Mouse (Mus musculus) hindbrain, postnatal 0 days (tissue): ENCODE data around the gene B4galt4. TPM values are rescaled to one million over a fixed set of nuclear protein-coding genes. Genes with fewer than 3 reads are reported as not detected.

Experiments used
- ATAC-seq: fragments of 200-750 bp; cut with Nextera tagmentation; 2 replicates; pipeline ENCODE4 v1.8.0; 2017; ENCODE audit warnings: mild to moderate bottlenecking, moderate TSS enrichment, moderate library complexity
- DNase-seq: peaks from one replicate; pipeline ENCODE4 v3.0.0-alpha.2; 2015; ENCODE audit warnings: low spot score
- H3K27ac ChIP-seq: fragments of 300-500 bp; sonication (generic); 2 replicates; pipeline ENCODE4 v1.5.1; 2014; ENCODE audit warnings: mild to moderate bottlenecking
- H3K27me3 ChIP-seq: fragments of 300-500 bp; sonication (generic); 2 replicates; pipeline ENCODE4 v1.6.1; 2014; ENCODE audit warnings: low read length, mixed read lengths; ENCODE audit not compliant: insufficient read depth
- H3K36me3 ChIP-seq: fragments of 300-500 bp; sonication (generic); 2 replicates; pipeline ENCODE4 v1.6.1; 2014; ENCODE audit warnings: low read length, mixed read lengths; ENCODE audit not compliant: insufficient read depth
- H3K4me1 ChIP-seq: fragments of 300-500 bp; sonication (generic); 2 replicates; pipeline ENCODE4 v1.6.1; 2014; ENCODE audit warnings: antibody characterized with exemption, low read length, mixed read lengths; ENCODE audit not compliant: insufficient read depth
- H3K4me2 ChIP-seq: fragments of 300-500 bp; sonication (generic); 2 replicates; pipeline ENCODE4 v1.6.1; 2014; ENCODE audit warnings: low read depth, mild to moderate bottlenecking, low read length, moderate library complexity, mixed read lengths
- H3K4me3 ChIP-seq: fragments of 300-500 bp; sonication (generic); 2 replicates; pipeline ENCODE4 v1.5.1; 2014; ENCODE audit warnings: low read length
- H3K9ac ChIP-seq: fragments of 300-500 bp; sonication (generic); replicated peaks from 2 replicates; pipeline ENCODE4 v1.6.1; 2014; ENCODE audit warnings: mild to moderate bottlenecking, low read length, moderate library complexity, mixed read lengths
- H3K9me3 ChIP-seq: fragments of 300-500 bp; sonication (generic); 2 replicates; pipeline ENCODE4 v1.6.1; 2016; ENCODE audit warnings: low read length, mixed read lengths
- CTCF ChIP-seq: IDR thresholded peaks from 2 replicates; pipeline ENCODE4 v1.5.1; 2016; ENCODE audit warnings: antibody characterized with exemption, control low read depth, low read depth
- WGBS: fragments of 180-500 bp; shearing (Covaris S2); extraction: QIAGEN DNeasy Blood & Tissue Kit; methylation state at CpG from one replicate; pipeline ENCODE4 v1.1.7; 2014; 5-methylcytosine and 5-hydroxymethylcytosine counted together
- polyA plus RNA-seq: library from polyadenylated mRNA; unstranded; fragments of >200 nt; fragmentation: Nextera tagmentation; extraction: Ambion mirVana; gene quantifications from 2 replicates; pipeline ENCODE4 v1.2.1, GENCODE M21; 2015
- total RNA-seq: library from RNA; depleted of rRNA; stranded (reverse); fragments of >200 nt; gene quantifications from 2 replicates; pipeline ENCODE4 v1.2.3, GENCODE M21; 2014; rRNA removed

B4galt4 gene
- total RNA-seq (25.8 and 31.6 TPM in 2 replicates), polyA plus RNA-seq (30.2 and 31.7 TPM in 2 replicates)

DNA sequence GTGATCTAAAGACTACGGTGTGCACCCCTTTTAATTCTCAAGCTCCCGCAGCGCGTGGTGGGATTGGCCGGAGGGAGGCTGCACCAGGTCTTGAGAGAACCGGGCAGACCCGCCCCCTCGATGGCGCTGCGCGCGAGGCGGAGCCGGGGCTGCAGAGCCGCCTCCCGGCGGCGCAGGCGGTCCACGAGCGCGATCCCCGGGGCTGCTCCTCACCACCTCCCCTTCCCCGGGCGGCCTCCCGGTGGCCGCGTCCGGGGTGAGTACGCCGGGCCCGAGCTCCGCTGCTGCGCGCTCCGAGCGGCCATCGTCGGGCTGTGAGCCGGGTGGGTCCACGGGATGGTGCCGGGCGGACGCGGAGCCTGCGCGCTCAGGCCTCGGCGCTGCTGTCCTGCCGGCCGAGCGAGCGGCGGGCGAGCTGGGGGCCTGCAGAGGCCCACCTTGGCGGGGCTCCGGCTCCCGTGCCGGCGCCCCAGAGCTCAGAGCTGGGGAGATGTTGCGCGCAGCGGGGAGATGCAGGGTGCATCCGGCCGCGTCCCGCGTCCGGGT is at the start of gene B4galt4:
TSS of gene B4galt4 (plus strand) at position 152 of the 546 bp plus-strand sequence.
- Histone ChIP-seq H3K9me3 (no peaks in the 10 kb centered on the region), H3K4me1 (no peaks in the 10 kb centered on the region), H3K9ac (peak within 1 kb of the TSS; percentile 74), H3K4me3 (peak within 1 kb of the TSS; percentile 88), H3K4me2 (peak within 1 kb of the TSS; percentile 89), H3K36me3 (no peaks in the 10 kb centered on the region), H3K27me3 (no peaks in the 10 kb centered on the region), H3K27ac (peak within 1 kb of the TSS; percentile 79)
- WGBS, result under 1% methylated on average over 63 of the region's 69 CpGs
- DNase-seq, result peak; percentile 82
- no peak for TF ChIP-seq CTCF
- peak; percentile 95 for ATAC-seq

DNA sequence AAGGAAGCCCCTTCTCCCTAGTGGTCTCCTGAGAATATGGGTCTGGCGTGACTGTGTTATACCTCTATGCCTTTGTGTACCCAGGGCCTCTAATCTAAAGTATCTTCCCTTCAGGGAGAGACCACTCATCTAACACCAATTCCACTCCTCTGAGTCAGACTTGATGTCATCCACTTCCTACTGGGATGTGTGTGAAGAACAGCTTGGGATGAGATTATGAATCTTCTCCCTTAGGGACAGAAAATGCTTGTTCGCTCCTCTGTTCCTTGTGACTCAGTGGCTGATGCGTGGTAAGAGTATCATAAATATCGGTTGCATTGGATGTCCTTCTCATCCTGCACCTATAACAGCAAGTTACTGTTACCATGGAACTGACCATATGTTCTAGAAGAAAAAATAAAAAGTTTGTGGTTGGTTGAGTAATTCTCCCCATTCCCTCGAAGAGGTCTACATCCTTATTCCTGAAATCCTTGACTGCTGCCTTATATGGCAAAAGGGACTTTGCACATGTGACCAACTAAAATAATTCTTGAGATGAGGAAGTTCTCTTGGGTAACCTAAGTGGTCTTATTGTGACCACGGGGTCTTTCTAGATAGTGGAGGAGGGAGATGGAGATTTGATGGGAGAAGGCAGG is 47.0 kb upstream of the B4galt4 start:
- WGBS, result 94% methylated on average over 6 of the region's 6 CpGs

DNA sequence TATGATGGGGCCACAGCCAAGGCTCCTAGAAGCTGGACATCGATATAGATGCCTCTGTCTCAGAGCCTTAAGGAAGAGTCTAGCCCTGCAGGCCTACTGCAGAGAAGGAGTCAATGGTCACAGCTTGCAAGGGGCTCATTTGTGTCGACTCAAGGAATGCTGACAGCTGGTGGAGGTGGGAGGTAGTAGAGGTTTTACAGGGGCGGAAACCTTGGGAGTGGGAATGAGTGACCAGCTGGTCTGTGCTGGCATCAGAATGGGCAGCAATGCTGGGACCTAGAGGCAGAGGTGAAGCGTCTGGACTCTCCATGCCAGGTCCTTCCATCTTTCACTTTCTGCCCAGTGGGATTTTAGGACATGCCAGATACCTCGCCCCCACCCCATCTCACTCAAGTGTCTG is 46.5 kb upstream of the B4galt4 start:
- 78% methylated on average over 5 of the region's 5 CpGs for WGBS
- Histone ChIP-seq H3K4me2 (no peak overlapping the region), H3K27ac (no peak overlapping the region), H3K9me3 (no peaks in the 10 kb centered on the region), H3K4me3 (no peak overlapping the region), H3K4me1 (no peaks in the 10 kb centered on the region), H3K9ac (no peak overlapping the region), H3K36me3 (no peaks in the 10 kb centered on the region), H3K27me3 (no peaks in the 10 kb centered on the region)
- ATAC-seq, result no peak
- no peak for TF ChIP-seq CTCF
- no peak for DNase-seq

More for the DNA sequence above, 47.0 kb upstream of the B4galt4 start:
- no peaks in the 10 kb centered on the region for H3K4me1 ChIP-seq
- DNase-seq (no peak), ATAC-seq (no peak)
- H3K9ac ChIP-seq, result no peak overlapping the region
- H3K27me3 ChIP-seq, result no peaks in the 10 kb centered on the region
- H3K36me3 ChIP-seq, result no peaks in the 10 kb centered on the region
- TF ChIP-seq CTCF, result no peak
- H3K4me2 ChIP-seq, result no peak overlapping the region
- no peak overlapping the region for H3K27ac ChIP-seq
- no peak overlapping the region for H3K4me3 ChIP-seq
- no peaks in the 10 kb centered on the region for H3K9me3 ChIP-seq

DNA sequence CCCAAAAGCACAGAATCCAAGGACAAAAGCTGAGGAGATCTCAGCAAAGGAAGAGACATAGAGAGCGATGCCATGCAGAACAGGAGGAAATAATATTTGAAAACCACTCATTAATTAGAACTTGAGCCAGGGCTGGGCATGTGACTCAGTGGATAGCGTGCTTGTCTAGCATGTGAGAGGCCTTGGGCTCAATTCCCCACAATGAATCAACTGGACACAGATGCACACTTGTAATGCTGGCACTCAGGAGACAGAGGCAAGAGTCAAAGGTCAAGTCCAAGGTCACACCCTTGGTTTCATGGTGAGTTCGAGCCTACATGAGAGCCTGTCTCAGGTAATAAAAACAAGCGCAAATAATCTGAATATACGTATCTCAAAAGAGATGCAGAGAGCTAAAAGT is 44.5 kb upstream of the B4galt4 start:
- no peak overlapping the region for H3K27ac ChIP-seq
- ATAC-seq, result no peak
- H3K9me3 ChIP-seq, result no peaks in the 10 kb centered on the region
- DNase-seq, result no peak
- H3K36me3 ChIP-seq, result no peaks in the 10 kb centered on the region
- H3K4me2 ChIP-seq, result no peak overlapping the region
- no peaks in the 10 kb centered on the region for H3K27me3 ChIP-seq
- peaks cover 4% of the 10 kb centered on the region; the same call in 1 of the 2 replicates for H3K4me1 ChIP-seq
- no peak overlapping the region for H3K4me3 ChIP-seq
- 91% methylated on average over 5 of the region's 5 CpGs for WGBS
- no peak for TF ChIP-seq CTCF
- no peak overlapping the region for H3K9ac ChIP-seq

DNA sequence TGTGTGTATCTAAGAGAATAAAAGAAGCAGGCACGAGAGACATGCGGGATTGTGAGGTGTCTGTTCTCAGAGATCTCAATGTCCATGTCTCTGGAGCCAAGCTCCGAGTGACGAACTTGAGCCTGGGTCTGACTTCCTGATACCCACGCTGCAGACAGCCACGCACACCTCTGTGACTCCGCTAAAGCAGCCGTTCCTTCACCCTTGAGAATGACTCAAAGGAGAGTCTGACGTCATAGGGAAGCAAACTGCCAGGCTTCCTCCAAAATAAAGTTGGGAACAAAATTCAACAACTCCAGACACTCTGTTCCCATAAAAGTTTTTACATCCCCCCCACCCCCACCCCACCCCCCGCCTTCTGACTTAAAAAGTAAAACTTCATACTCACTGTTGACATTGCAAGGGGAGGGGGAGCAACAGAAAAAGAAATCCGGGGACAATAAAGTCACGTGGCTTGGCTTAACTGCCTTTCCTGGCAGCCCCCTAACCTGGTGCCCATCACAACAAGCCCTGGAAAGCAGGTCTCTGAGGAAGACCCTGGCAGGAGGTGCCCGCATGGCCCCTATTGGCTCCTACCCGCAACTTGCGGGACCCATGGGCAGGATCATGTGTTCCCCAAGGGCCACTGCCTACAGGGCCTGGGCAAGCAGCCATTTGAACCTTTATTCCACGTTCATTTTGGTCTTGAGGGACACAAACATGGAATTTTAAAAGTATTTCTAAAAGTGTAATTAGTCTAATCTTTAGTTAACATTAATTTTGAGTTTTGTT is 41.5 kb upstream of the B4galt4 start:
- WGBS, result 79% methylated on average over 16 of the region's 16 CpGs

DNA sequence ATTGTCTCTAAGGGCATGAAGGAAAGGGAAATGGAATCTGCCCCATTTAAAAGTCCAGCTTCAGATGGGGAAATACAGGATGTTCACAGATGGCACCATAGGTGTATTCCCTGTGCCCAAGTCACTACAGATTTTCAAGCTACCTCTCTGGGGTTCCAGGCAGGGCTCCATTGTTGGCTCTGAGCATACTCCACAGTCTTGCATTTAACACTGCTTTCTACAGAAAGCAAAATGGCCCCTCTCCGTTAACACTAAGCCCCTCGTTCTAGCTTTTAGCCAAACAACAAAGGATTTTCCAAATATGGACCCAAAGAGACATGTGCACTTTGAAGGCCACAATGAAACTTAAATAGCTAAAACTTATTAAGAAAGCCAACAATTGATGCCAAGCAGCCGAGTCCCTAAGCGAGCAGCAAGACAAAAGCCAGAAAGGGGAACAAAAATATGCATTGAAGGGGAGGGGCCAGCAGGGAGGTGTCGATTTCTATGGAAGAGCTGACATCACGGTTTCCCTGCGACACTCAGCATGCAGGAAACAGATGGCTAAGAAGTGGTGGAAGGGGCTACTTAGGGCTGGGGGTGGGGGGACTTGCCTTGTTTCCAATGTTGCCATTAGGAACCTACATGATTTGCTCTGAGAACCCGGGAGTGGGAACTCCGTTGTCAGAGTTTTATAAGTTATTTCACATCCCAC is 40.4 kb upstream of the B4galt4 start:
- ATAC-seq, result 0 out of 2 replicates have a peak, but pooled peaks have one; percentile 35
- Histone ChIP-seq H3K9me3 (no peaks in the 10 kb centered on the region), H3K9ac (no peak overlapping the region), H3K4me2 (peak overlapping the region; percentile 30; the same call in 1 of the 2 replicates), H3K4me3 (no peak overlapping the region), H3K27me3 (no peaks in the 10 kb centered on the region), H3K27ac (peak overlapping the region; percentile 43; the same call in 1 of the 2 replicates), H3K36me3 (no peaks in the 10 kb centered on the region), H3K4me1 (peaks cover 4% of the 10 kb centered on the region; the same call in 1 of the 2 replicates)
- peak; percentile 38 for DNase-seq
- 25% methylated on average over 9 of the region's 9 CpGs for WGBS
- TF ChIP-seq CTCF, result no peak

More for the DNA sequence above, 41.5 kb upstream of the B4galt4 start:
- ATAC-seq, result no peak
- Histone ChIP-seq H3K4me1 (peaks cover 4% of the 10 kb centered on the region; the same call in 1 of the 2 replicates), H3K9me3 (no peaks in the 10 kb centered on the region), H3K36me3 (no peaks in the 10 kb centered on the region), H3K4me2 (no peak overlapping the region), H3K27ac (no peak overlapping the region), H3K4me3 (no peak overlapping the region), H3K9ac (no peak overlapping the region), H3K27me3 (no peaks in the 10 kb centered on the region)
- TF ChIP-seq CTCF, result no peak
- DNase-seq, result no peak
